Mouse (Mus musculus) megakaryocyte, embryonic 14.5 days (primary cell): Measurements from ENCODE around the gene Hace1. TPM values are rescaled to one million over a fixed set of nuclear protein-coding genes. Genes with fewer than 3 reads are reported as not detected.

Experiments
- H3K27me3 ChIP-seq: replicated peaks from 2 replicates; pipeline ENCODE3; 2012; ENCODE audit warnings: inconsistent platforms
- H3K36me3 ChIP-seq: replicated peaks from 2 replicates; pipeline ENCODE3; 2012; ENCODE audit warnings: low read length, inconsistent platforms, mixed read lengths
- H3K4me1 ChIP-seq: 2 replicates; pipeline ENCODE4 v1.6.1; 2012; ENCODE audit warnings: inconsistent platforms
- H3K4me3 ChIP-seq: replicated peaks from 2 replicates; pipeline ENCODE3; 2012; ENCODE audit warnings: moderate library complexity, mild to moderate bottlenecking, inconsistent platforms
- H3K9me3 ChIP-seq: 2 replicates; pipeline ENCODE4 v1.6.1; 2012; ENCODE audit warnings: inconsistent platforms
- FLI1 ChIP-seq: IDR thresholded peaks from 2 replicates; pipeline ENCODE4 v1.6.1; 2012; ENCODE audit warnings: low read length, inconsistent platforms, mixed read lengths
- GATA1 ChIP-seq: IDR thresholded peaks from 3 replicates; pipeline ENCODE4 v1.6.1; 2012; ENCODE audit warnings: mixed read lengths, low read length, inconsistent platforms, borderline replicate concordance
- polyA plus RNA-seq: library from polyadenylated mRNA; stranded (reverse); fragments of >175 nt; gene quantifications from 2 replicates; pipeline ENCODE4 v1.2.3, GENCODE M21; 2012; ENCODE audit warnings: low replicate concordance; ENCODE audit not compliant: insufficient read depth

Gene Hace1
- polyA plus RNA-seq, 1 experiment: 1.8 TPM

DNA sequence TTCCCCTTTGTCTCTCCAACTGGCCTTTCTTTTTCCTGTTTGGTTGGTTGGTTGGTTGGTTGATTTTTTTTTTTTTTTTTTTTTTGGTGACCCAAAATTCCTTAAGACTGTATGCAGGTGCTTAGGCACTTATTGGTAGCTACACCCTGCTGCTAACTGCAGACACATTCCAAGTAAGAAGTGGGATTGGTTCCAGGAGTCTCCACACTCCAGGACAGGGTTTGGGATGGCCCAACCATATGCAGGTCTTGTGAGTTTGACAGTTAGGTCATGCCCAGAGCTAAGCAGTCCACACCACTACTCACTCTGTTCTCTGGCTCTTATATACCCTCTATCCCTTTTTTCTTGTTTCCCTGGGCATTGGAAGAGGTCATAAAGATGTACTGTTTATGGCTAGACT, 117.3 kb downstream of the Hace1 start:
- no peak for TF ChIP-seq GATA1

GRCm38 (mm10) chr10:45695522-45695921, 117.9 kb downstream of the Hace1 start:
- Histone ChIP-seq H3K4me1 (0 out of 2 replicates have a peak, but pooled peaks cover 5% of the 10 kb centered on the region), H3K36me3 (peaks cover 44% of the 10 kb centered on the region), H3K27me3 (no peaks in the 10 kb centered on the region), H3K4me3 (no peak overlapping the region), H3K9me3 (no peaks in the 10 kb centered on the region)
- TF ChIP-seq GATA1 (no peak), FLI1 (no peak)

More for the DNA sequence above, 117.3 kb downstream of the Hace1 start:
- H3K4me3 ChIP-seq: no peak overlapping the region
- H3K36me3 ChIP-seq: peaks cover 39% of the 10 kb centered on the region
- H3K9me3 ChIP-seq: no peaks in the 10 kb centered on the region
- no peaks in the 10 kb centered on the region for H3K27me3 ChIP-seq
- 0 out of 2 replicates have a peak, but pooled peaks cover 5% of the 10 kb centered on the region for H3K4me1 ChIP-seq

DNA sequence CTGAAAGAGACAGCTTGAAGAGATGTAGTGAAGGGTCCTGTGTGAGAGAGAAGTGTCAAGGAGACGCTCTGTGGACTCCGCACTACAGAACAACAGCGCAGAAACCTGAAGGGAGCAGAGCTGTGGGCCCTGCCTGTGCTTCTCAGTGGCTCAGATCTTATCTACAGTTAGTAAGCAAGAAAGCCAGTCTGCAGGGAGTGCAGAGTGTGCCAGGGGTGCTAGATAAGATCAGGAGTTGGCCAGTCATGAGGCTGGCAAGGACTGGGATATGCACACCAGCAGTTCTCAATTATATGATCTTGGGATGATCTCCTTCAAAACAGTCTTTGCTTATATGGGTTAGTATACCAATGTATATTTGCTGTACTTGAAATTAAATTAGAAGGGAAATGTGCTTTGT, 121.3 kb downstream of the Hace1 start:
- H3K36me3 ChIP-seq: peaks cover 63% of the 10 kb centered on the region
- no peak for TF ChIP-seq FLI1
- TF ChIP-seq GATA1: no peak
- 0 out of 2 replicates have a peak, but pooled peaks cover 5% of the 10 kb centered on the region for H3K4me1 ChIP-seq
- H3K4me3 ChIP-seq: no peak overlapping the region
- H3K9me3 ChIP-seq: no peaks in the 10 kb centered on the region; the same call in 1 of the 2 replicates
- H3K27me3 ChIP-seq: no peaks in the 10 kb centered on the region

DNA sequence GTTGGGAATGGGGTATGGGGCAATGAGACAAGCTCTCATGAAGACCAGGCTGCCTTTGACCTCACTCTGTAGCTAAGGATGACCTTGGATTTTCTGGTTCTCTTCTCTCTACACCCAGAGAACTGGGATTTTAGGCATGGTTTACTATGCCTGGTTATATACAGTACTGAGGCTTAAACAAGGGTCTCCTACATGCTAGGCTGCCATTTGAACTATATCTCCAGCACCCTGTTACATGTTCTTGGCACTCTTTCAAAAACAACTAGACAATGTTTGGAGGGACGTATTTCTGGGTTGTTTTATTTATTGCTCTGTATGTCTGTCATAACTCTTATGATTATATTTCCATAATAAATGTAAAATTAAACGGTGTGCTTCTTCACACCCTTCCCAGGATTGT, 129.2 kb downstream of the Hace1 start:
- Histone ChIP-seq H3K4me3 (no peak overlapping the region), H3K27me3 (no peaks in the 10 kb centered on the region), H3K4me1 (peaks cover 3% of the 10 kb centered on the region; the same call in 1 of the 2 replicates), H3K36me3 (peaks cover 66% of the 10 kb centered on the region), H3K9me3 (no peaks in the 10 kb centered on the region)
- TF ChIP-seq GATA1 (no peak), FLI1 (no peak)

DNA sequence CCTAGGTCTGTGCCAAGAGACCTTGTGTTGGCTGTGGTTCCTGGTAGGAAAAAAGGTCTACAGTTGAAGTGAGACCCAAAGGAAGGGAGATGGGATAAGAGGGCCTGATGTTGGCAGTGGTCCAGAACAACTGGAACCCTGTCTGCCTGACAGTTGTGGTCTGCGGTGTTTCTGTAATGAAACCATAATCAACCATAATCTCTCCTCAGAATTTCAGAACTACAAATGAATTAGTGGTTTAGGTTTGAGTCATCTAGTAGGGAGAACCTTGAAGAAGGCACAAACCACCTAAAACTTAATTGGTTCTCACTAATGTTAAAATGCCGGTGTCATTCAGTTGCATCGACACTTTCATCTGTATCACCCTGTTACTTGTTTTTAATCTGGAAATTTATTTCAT, 133.2 kb downstream of the Hace1 start:
- TF ChIP-seq GATA1 (no peak), FLI1 (no peak)
- Histone ChIP-seq H3K36me3 (peaks cover 82% of the 10 kb centered on the region), H3K27me3 (no peaks in the 10 kb centered on the region), H3K9me3 (no peaks in the 10 kb centered on the region), H3K4me1 (no peaks in the 10 kb centered on the region), H3K4me3 (no peak overlapping the region)

DNA sequence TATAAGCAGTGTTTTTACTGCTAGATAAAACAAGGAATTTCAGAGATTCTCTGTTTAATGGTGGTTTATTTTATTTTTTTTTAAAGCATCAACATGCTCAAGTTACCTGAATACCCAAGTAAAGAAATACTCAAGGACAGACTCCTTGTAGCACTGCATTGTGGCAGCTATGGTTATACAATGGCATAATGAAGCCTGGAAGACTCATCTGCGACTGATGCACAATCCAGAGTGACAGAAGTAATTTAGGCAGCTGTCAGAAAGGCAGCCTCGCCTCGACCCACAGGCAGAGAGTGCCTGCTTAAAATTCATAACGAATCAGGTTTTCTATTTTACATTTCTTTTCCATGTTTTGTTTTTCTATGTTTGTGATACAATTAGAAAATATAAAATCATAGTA, 133.7 kb downstream of the Hace1 start:
- no peaks in the 10 kb centered on the region for H3K4me1 ChIP-seq
- peaks cover 83% of the 10 kb centered on the region for H3K36me3 ChIP-seq
- H3K27me3 ChIP-seq: no peaks in the 10 kb centered on the region
- no peak overlapping the region for H3K4me3 ChIP-seq
- H3K9me3 ChIP-seq: no peaks in the 10 kb centered on the region
- TF ChIP-seq FLI1 (no peak), GATA1 (no peak)

Other genes with a start within 250 kb of the Hace1 start
- not detected in 2 replicates for gene Bves, start 242.1 kb upstream of the Hace1 start, polyA plus RNA-seq
- gene Lin28b, start 91.4 kb upstream of the Hace1 start, polyA plus RNA-seq: 0.48 TPM in 2 replicates